Mouse (Mus musculus): Measurements from ENCODE around the gene Lmo7. TPM values are rescaled to one million over a fixed set of nuclear protein-coding genes. Genes with fewer than 3 reads are reported as not detected.

Lmo7 gene
- 1 to 10 TPM in 1 of 2 experiments, under 1 TPM in 1; 0.56 to 4.6 TPM for total RNA-seq (2023)

DNA sequence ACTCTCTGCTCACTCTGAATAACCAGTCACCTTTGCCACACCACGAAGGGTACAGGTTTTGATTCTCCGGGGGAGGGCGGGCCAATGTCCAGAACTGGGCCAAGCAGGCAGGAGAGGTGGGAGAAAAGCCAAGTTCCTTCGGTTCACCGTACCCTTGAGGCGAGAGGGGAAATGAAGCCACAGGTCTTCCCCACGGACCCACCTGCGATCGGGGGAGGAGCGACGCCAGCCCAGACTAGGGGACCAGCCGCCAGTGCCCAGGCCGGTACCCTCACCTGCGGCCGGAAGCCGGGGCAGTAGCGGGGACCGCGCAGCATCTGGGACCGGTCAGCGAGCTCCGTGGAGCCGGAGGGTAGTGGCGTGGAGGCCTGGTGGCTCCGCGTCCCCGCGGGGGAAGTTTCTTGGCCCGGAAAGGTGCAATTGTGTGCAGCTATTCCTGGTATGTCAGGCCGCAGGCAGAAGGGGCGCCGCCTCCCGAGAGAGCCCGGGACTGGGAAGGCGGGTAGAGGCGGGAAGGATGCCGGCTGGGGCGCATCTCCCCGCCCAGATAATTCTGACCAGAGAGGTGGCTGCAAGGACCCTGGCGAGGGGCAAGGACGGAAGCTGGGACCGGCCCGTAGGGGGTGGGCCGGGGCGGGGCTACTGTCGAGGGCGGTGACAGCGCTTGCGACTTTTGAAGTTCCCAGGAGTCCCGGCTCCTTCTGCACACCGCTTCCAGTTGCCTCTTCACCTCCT lies at the start of gene Lmo7, which contains the start of gene Gm9922:
Lmo7 (plus strand) TSS at position 721 of the 735 bp plus-strand sequence.
Gm9922 (minus strand) TSS at position 578 of the 735 bp plus-strand sequence.

Other genes with a start within 250 kb of the Lmo7 start
- under 1 TPM in 1 of 2 experiments, not detected in 1; 0.38 TPM for gene Tbc1d4, start 120.8 kb upstream of the Lmo7 start, total RNA-seq (2023)
- gene Commd6, start 89.3 kb upstream of the Lmo7 start, total RNA-seq (2023), result 10 to 100 TPM; 52.7 to 53.5 TPM
- gene Uchl3, start 76.0 kb upstream of the Lmo7 start, total RNA-seq (2023), result 10 to 100 TPM; 50.4 to 61.1 TPM
- not detected for gene Gm9922, start 143 bp upstream of the Lmo7 start, total RNA-seq (2023)

Data from B cell, adult 67 days (primary cell).